In genomic region chr3:98084870-98085269, GRCm38 (mm10) we compare ENCODE assay signal across 18 mouse cellular contexts.
A peak's percentile ranks its signal among the peaks of the same experiment; 100 is the strongest.
DNase-seq lines count a peak whose midpoint lies in the region; ATAC-seq and TF ChIP-seq lines count a peak whose summit lies in the region.
"Had no signal": no experiment of that assay in that cellular context is flagged by ENCODE, and none has a peak within 500 bp of the region (broad histone marks: within the 10 kb centered on the region; RNA-seq: fewer than 3 reads in every experiment).

No protein-coding gene starts in this region.

- H3K9ac ChIP-seq in heart, embryonic 13.5 days: peak overlapping the region; percentile 34; the same call in 1 of the 2 replicates
- H3K9ac ChIP-seq in kidney, postnatal 0 days (ENCODE audit: low read depth, low read length): no peak overlapping the region
- no peak overlapping the region for H3K9ac ChIP-seq in embryonic facial prominence, embryonic 15.5 days
- no peak overlapping the region for H3K9ac ChIP-seq in neural tube, embryonic 14.5 days (replicated peaks; ENCODE audit: low read depth, low read length)
- H3K9ac ChIP-seq: lung, embryonic 15.5 days had no signal

- H3K9me3 ChIP-seq in heart, embryonic 13.5 days: no peaks in the 10 kb centered on the region
- H3K9me3 ChIP-seq in kidney, postnatal 0 days (replicated peaks; ENCODE audit: low read length): no peaks in the 10 kb centered on the region
- H3K9me3 ChIP-seq in embryonic facial prominence, embryonic 15.5 days (replicated peaks): no peaks in the 10 kb centered on the region
- no peaks in the 10 kb centered on the region for H3K9me3 ChIP-seq in neural tube, embryonic 14.5 days (ENCODE audit: control insufficient read depth, low read length)
- H3K9me3 ChIP-seq: lung, embryonic 15.5 days had no signal

- no peak for DNase-seq in heart, postnatal 10 days
- DNase-seq in kidney, postnatal 0 days (ENCODE audit: low spot score): no peak
- no peak for DNase-seq in kidney, adult 9 months
- DNase-seq in left cerebral cortex, postnatal 14 days (ENCODE audit: low spot score in 2 of 2): no peak
- DNase-seq: adrenal gland, postnatal 25 days; cerebellum, postnatal 25 days; heart, adult 2 months; heart, postnatal 36 days; kidney, adult 8-10 months; layer of hippocampus, adult 9-11 months; thymus, adult 2 months had no signal

- WGBS in heart, embryonic 13.5 days: 79% methylated on average over 13 of the region's 13 CpGs
- 57% methylated on average over 13 of the region's 13 CpGs for WGBS in kidney, postnatal 0 days
- 61% methylated on average over 13 of the region's 13 CpGs for WGBS in embryonic facial prominence, embryonic 15.5 days
- WGBS in neural tube, embryonic 14.5 days: 58% methylated on average over 13 of the region's 13 CpGs

- no peak overlapping the region for H3K4me2 ChIP-seq in heart, embryonic 13.5 days
- H3K4me2 ChIP-seq in kidney, postnatal 0 days (ENCODE audit: low read length): no peak overlapping the region
- no peak overlapping the region for H3K4me2 ChIP-seq in embryonic facial prominence, embryonic 15.5 days (replicated peaks)
- H3K4me2 ChIP-seq in neural tube, embryonic 14.5 days (ENCODE audit: low read depth, low read length): no peak overlapping the region
- H3K4me2 ChIP-seq: lung, embryonic 15.5 days had no signal

- H3K4me1 ChIP-seq in heart, embryonic 13.5 days: peaks cover 59% of the 10 kb centered on the region
- peaks cover 4% of the 10 kb centered on the region for H3K4me1 ChIP-seq in kidney, postnatal 0 days (replicated peaks; ENCODE audit: insufficient read depth, low read length)
- H3K4me1 ChIP-seq in embryonic facial prominence, embryonic 15.5 days: peaks cover 52% of the 10 kb centered on the region
- H3K4me1 ChIP-seq in neural tube, embryonic 14.5 days (ENCODE audit: control insufficient read depth, insufficient read depth, low read length): peaks cover 18% of the 10 kb centered on the region

- intact Hi-C loops in heart, postnatal 10 days (cut with DNase I): no loop called here
- intact Hi-C loops in left cerebral cortex, postnatal 14 days (cut with DNase I): no loop called here

- peak overlapping the region; percentile 82 for H3K27ac ChIP-seq in heart, embryonic 13.5 days (replicated peaks)
- H3K27ac ChIP-seq in kidney, postnatal 0 days: peak overlapping the region; percentile 63; the same call in 1 of the 2 replicates
- peak overlapping the region; percentile 86 for H3K27ac ChIP-seq in embryonic facial prominence, embryonic 15.5 days (replicated peaks)
- peak overlapping the region; percentile 40 for H3K27ac ChIP-seq in neural tube, embryonic 14.5 days (ENCODE audit: low read depth, low read length)
- H3K27ac ChIP-seq: heart, adult 2 months had no signal

- ATAC-seq in heart, embryonic 13.5 days (ENCODE audit: extremely low read depth, insufficient number of reproducible peaks, low FRiP score, low TSS enrichment): no peak
- ATAC-seq in kidney, postnatal 0 days (replicated peaks; ENCODE audit: low FRiP score, low read depth): no peak
- no peak for ATAC-seq in embryonic facial prominence, embryonic 15.5 days (ENCODE audit: insufficient number of reproducible peaks, low FRiP score, low TSS enrichment, low read depth)
- no peak for ATAC-seq in neural tube, embryonic 14.5 days (ENCODE audit: low read depth)
- ATAC-seq: midbrain, embryonic 16.5 days had no signal

- no peak overlapping the region for H3K4me3 ChIP-seq in heart, embryonic 13.5 days
- H3K4me3 ChIP-seq in kidney, postnatal 0 days (replicated peaks; ENCODE audit: low read depth, low read length): no peak overlapping the region
- H3K4me3 ChIP-seq in embryonic facial prominence, embryonic 15.5 days (replicated peaks): no peak overlapping the region
- H3K4me3 ChIP-seq in neural tube, embryonic 14.5 days (ENCODE audit: low read depth, low read length): no peak overlapping the region
- H3K4me3 ChIP-seq: erythroblast, embryonic 14.5 days; heart, adult 2 months; lung, embryonic 15.5 days had no signal

- H3K36me3 ChIP-seq in heart, embryonic 13.5 days: peaks cover 48% of the 10 kb centered on the region
- H3K36me3 ChIP-seq in kidney, postnatal 0 days (ENCODE audit: insufficient read depth, low read length): peaks cover 11% of the 10 kb centered on the region; the same call in 1 of the 2 replicates
- H3K36me3 ChIP-seq in embryonic facial prominence, embryonic 15.5 days: 0 out of 2 replicates have a peak, but pooled peaks cover 7% of the 10 kb centered on the region
- no peaks in the 10 kb centered on the region for H3K36me3 ChIP-seq in neural tube, embryonic 14.5 days (ENCODE audit: control insufficient read depth, insufficient read depth, low read length)
- H3K36me3 ChIP-seq: G1E had no signal

- TF ChIP-seq CTCF in kidney, postnatal 0 days (IDR thresholded peaks at IDR 0.05; ENCODE audit: low read depth): no peak

- no peaks in the 10 kb centered on the region for H3K27me3 ChIP-seq in heart, embryonic 13.5 days (replicated peaks)
- H3K27me3 ChIP-seq in kidney, postnatal 0 days (ENCODE audit: insufficient read depth, low read length): no peaks in the 10 kb centered on the region
- H3K27me3 ChIP-seq in embryonic facial prominence, embryonic 15.5 days: no peaks in the 10 kb centered on the region
- no peaks in the 10 kb centered on the region for H3K27me3 ChIP-seq in neural tube, embryonic 14.5 days (ENCODE audit: control insufficient read depth, insufficient read depth, low read length)
- H3K27me3 ChIP-seq: lung, embryonic 15.5 days had no signal
